Mouse (Mus musculus) inflammation-experienced regulatory T-cells, adult 6 months (primary cell): ENCODE measurements around the gene Cd2. TPM values are rescaled to one million over a fixed set of nuclear protein-coding genes. Genes with fewer than 3 reads are reported as not detected.

Source experiments
- ATAC-seq: one replicate; pipeline ENCODE4 v1.8.0; 2017
- polyA plus RNA-seq, 3 experiments: library from polyadenylated mRNA; unstranded; fragments of 100-300 nt; shearing (Covaris generic); gene quantifications; one replicate each; pipeline ENCODE4 v1.2.1; 2017

The Cd2 gene
- polyA plus RNA-seq, 3 experiments from 2014 or later, result 1,311 to 1,764 (median 1,493) TPM

DNA sequence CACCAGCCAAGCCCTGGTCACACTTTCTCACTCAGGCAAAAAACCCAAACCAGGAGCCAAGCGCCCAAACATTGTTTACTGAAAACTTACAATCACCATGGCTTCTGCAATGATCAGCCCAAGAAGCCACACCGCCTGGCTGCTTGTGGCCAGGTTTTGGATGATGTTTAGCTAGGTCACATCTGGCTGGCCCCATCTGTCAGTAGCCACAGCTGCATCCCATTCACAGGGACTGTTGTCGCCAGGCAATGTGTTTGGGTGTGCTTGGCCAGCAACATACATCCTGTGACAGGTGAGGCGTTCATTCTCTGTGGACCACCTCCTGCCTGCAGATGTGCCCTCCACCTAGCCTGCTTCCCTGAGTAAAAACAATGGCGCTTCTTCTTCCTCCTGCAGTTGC is 4.9 kb upstream of the Cd2 start:
- ATAC-seq, result no peak

DNA sequence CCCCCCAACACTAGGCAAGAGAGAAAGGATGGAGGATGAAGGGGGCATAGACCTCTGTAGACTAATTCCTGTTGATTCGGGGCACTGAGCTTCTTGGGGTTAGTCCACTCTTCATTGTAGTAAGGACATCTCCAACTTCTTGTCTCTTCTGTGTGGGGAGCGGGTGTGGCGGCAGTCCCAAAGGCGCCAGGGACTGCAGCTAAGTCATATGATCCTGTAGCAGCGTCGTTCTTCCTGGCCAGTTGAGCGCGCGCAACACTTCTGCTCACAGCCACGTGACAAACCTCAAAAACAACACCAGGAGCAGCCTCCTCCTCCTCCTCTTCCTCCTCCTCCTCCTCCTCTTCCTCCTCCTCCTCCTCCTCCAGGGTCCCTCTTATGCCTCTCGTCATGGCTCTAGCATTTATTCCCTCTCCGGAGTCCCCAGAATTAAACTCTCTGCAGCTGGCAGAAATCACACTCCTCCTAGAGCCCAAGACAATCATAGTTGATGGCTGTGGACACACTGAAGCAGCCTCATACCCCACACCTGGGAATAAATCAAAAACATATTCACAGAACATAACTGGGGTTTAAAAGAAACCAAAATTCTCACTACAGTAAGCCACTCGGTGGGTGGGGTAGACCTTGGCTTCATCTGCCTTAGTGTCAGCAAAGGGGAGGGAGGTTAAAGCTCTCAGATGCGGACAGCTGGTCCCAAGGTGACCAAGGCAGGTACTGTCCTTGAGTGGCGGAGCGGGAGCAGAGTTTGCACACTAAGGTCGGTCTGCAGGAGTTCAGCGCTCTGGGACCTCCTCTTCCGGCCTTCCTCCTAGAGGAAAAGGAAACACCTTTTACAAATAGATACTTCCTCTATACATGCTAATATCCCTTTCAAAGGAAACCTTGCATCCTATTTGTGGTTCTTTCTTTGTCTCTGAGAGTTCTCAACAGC is 3.1 kb upstream of the Cd2 start:
- peak; percentile 9 for ATAC-seq

DNA sequence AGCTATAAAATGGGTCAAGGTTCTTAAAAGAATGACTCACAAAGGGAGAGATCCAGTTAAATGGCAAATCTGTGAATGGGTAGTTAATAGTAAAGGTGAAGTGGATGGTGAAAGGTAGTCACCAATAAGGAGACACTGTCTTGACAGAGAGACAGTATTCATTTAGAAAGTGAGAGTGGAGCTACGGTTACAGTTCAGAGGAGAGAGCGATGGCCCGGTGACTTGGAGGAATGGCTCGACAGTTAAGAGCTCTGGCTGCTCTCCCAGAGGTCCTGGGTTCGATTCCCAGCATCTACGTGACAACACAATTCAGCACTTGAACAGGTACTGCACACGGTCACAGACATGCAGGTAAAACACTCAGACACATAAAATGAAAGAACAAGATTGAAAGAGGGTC is 2.3 kb upstream of the Cd2 start:
- ATAC-seq, result no peak

DNA sequence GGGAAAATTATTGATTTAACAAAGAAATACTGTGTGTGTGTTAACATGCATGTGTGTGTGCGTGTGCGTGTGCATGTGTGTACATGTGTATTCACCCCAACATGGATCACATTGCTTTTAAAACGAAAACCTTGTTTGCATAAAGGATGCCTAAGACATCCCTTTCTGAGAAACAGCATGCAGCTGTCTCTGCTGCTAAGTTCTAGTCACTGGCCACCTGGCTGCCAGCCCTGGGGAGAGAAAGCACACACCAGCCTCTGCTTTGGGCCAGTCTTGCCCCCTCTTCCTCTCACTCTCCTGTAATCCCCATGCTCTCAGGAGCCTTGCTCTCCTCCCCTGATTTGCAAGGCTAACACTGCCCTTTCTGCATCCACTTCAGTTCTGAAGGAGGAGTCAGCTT is 1.7 kb upstream of the Cd2 start:
- ATAC-seq, result no peak

DNA sequence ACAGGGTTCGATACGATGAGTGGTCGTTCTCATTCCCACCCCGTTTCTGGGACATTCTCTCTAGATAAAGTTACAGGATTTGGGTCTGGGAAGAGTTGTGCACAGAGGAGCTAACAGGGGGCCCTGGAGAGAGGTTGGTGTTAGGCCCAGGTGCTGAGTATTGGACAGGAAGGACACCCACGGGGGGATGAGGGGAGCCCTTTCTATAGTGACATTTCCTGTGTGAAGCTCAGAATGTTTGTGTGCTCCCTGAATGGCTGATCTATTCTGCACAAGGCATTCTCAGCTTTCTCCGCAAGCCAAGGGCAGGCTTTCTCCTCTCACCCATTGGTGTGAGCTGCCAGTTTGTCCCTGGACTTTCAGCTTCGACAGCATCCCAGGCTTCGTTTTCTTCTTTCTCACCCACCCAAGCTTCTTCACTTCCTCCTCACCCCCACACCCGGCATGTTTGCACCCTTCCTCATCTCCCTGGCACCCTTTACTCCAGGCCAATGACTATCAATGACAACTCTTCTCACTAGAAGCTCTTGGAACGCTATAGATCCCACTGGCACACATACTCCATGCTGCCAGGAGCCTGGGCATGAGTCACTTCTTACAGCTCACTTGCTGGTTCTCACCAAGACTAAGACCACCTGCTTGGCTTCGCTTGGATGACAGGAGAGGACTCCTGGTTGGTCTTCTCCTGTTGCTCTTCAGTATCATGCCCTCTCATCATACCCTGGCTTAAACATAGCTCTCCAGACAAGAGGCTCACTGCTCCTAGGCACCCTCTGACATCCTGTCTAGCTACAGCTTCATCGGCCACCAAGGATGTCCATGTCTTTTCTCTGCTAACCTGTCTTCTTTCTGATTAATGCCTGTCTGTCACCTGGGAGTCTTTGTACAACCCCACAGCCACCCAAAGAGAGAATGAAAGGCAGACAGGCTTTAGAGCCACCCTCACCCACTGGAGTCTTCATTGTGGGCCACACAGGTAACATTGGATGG is 1.1 kb downstream of the Cd2 start:
- peak; percentile 39 for ATAC-seq

DNA sequence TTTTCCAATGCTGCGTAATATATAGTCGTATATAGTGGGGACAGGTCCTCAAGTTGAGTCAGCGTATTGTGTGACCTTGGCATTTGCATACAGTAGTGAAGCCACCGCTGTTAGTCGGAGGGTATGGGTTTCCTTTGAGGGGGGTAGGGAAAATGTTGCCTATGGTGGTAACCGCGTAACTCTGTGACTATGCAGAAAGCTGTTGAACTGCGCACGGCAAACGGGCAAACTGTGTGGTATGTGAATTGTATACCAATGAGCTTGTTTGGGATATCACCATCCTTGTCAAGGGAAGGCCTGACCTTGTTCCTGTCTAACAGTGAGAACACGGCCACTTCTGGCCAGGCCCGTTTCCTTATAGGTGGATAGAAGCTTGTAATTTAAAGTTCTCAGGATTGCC is 1.9 kb downstream of the Cd2 start:
- peak; percentile 16 for ATAC-seq

DNA sequence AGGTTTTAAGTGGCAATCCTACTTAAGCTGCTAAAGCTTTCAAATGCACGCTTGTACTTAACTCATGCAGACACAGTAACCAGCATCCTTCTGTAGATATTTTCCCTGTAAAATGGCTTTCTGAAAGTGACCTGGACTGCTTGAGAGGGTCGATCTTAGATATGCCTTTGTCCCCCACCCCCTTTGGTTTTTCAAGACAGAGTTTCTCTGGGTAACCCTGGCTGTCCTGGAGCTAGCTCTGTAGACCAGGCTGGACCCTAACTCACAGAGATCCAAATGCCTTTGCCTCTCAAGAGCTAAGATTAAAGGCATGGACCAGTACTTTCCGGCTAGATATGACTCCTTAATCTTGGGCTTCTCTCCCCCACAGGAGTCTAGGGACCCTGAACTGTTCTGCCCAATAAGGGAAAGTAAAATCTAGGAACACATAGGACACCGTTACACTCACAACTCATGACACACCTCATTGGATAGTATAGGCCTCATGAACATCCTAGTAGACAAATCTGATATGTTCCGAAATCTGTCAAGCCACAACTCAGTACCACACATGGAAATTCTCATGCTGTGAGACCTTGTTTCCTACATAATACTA is 2.6 kb downstream of the Cd2 start:
- no peak for ATAC-seq

DNA sequence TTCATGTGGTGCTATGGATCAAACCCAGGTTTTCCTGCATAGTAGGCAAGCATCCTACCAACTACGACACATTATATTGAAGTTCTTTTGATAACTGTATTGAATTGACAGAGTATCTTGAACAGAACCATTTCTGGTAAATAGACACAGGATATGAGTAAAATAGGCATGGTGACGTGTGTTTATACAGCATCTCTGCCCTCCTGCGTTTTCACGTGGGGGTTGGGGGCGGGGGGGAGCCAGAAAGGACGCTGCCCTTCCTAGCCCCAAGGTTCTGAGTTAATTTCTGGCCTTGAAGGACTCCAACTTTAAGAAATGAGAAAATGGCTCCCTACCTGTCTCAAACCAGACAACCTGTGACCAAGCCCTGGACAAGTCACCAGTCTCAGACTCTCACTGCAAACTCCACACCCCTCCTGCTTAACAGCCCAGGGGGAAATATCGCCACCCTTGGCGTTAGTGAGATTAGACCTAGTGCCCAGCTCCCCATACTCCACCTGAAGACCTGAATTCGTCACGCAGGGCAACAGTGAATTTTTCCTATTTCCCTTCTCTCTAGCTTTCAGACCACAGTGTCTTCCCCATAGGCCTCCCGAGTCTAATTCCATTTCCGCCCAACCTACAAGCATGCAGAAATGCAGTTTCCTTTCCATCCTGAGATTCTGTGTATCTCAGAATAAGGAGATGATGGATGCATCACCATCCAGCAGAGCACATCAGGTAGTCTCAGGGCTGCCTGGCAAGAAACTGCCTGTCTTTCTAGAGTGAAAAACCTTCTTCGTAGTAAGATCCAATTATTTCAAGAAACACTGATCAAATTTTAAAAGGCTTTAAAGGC is 3.7 kb downstream of the Cd2 start:
- peak; percentile 40 for ATAC-seq

DNA sequence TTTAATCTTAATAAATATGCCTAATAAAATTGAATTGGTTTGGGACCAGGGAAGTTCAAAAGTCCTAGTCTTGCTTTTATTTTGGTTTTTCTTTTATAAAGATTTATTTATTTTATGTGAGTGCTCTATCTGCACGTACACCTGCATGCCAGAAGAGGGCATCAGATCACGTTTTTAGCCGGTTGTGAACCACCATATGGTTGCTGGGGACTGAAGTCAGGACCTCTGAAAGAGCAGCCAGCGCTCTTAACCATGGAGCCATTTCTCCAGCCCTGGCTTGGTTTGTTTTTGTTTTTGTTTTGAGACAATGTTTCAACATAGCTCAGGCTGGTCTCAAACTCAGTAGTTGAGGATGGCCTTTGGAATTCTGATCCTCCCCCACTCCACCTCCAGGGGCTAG is 4.3 kb downstream of the Cd2 start:
- no peak for ATAC-seq

DNA sequence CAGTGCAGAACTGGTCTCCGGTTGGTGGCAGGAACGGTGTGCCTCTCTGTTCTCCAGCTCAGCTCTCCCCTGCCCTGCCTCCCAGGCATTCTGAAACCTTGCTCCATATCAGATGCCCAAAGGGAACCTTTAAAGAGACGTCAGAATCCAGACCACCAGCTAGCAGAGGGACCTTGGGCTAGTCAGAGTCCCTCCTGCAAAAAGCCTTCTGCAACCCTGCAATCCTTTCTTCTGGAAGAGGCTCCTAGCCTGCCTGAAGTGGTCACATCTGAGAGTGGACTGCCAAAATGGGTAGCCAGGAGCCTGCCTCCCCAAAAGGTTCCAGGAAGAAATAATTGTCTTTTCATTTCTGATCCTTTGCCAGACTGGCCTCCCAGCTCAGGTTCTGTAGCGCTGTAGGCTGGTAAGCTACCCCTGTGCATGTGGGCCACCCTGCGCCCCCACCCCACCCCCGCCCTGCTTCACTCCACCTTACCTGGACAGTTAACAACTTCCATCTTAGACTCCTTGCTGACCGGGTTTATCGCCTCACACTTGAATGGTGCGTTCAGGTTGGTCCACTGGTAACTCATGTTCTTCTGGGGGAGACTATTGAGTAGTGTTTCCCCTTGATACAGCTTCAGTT is 5.1 kb downstream of the Cd2 start:
- no peak for ATAC-seq

DNA sequence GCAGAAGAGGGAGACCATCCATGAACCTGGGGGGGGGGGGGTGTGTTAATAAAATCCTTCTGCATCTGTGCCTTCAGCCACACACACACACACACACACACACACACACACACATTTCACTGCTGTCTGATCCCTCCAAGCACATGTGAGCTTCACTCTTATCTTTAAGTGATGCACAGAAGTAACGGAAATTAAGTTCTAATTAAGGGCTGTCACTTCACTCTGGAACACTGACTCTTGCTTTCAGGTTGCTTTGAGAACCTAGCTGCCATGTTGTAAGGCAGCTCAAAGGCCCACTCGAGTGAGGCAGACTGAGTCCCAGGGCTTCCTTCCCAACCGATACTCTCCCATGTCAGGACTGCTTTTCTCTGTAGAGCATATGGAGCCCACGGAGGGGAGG is 5.9 kb downstream of the Cd2 start:
- no peak for ATAC-seq

DNA sequence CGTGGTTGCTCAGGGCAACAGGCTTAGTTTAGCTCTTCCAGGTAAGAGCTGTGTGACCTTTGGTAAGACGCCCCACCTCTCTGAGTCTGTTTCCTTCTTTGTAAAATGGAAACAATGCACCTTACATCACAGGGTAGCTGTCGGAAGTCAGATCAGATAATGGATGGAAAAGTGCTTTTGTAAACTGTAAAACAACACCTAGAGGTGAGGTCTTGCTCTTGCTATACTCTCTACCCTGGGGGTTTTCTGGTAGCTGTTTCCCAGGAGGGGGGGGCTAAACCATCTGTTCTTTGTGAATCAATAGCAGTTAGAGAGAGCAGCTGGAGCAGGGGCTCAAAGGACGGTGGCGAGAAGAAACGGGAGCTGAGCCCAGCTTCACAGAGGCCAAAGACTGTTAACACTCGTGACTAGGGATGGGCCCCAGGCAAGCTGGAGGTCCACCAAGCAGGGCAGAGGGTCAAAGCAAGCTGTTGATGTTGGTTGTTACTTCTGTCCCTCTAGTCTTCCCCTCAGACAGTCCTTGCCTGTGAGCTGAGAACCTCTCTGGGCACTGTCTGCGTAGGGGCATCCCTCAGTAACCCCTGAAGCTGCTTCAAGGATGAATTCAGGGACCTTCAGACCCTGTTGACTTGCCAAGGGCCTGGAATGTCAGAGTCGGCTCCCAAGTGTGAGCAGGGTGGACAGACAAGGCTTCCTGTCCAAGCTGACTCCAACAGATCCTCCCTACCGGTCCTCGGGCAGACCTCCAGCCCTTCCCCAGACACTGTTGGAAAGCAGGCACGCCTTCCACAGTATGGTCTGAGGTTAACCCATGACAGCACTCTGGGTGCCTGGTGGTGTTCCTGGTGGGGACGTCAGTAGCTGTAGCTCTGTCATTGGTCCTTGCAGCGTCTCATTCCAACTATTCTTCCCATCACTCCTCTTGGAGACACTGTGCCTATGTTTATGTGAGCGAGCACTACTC is 7.1 kb downstream of the Cd2 start:
- ATAC-seq, result peak; percentile 72

DNA sequence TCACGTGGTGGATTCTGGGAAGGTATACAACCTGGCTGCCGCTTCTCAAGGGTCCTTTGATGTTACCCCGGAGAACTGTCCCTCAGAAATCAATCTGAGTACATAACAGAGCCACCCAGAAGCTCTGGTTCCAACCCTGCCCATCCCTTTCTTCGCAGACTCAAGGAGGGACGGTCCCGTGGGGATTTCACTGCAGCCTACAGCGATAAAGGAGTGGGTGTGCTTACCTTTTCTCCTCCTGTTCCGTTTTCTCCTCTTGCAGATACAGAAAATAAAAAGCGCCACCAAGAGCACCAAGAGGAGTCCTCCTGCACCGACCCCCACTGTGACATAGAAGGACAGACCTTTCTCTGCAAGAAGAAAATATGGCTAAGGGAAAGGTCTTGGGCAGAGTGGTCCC is 8.2 kb downstream of the Cd2 start:
- peak; percentile 14 for ATAC-seq

DNA sequence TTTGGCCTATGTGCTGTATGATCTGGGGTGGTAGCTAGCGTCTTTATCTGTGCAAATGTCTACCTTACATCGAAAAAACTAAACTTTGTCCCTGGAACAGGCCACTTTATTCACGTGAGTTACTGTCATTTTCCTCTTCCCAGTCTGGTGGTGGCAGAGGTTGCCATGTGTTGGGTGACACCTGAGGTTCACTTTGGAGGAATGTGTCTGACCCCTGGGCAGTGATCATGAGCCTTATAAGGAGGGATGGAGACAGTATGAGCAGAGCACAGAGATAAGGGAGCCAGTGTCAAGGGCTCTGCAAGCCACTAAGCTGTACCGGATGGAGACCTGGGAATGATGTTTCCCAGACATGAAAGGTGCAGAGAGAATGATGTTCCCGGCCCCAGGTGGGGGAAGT is 9.3 kb downstream of the Cd2 start:
- no peak for ATAC-seq

DNA sequence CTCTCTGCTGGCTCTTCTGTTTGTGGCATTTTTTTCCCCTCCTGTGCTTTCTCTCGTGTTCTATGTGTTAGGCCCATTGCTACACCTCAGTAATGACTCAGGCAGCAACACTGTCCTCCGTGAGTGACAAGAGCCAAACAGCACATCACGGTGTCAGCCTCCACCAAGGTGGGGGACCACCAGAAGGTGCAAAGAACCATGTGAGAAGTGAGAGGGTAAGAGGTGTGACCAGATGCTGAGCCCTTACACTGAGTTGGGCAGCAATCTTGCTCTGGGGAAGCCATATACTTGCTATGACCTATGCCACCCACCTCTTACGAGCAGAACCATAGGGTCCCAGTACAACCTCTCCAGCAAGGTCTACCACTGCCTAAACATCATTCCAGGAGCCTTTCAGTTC is 9.9 kb downstream of the Cd2 start:
- ATAC-seq, result no peak

DNA sequence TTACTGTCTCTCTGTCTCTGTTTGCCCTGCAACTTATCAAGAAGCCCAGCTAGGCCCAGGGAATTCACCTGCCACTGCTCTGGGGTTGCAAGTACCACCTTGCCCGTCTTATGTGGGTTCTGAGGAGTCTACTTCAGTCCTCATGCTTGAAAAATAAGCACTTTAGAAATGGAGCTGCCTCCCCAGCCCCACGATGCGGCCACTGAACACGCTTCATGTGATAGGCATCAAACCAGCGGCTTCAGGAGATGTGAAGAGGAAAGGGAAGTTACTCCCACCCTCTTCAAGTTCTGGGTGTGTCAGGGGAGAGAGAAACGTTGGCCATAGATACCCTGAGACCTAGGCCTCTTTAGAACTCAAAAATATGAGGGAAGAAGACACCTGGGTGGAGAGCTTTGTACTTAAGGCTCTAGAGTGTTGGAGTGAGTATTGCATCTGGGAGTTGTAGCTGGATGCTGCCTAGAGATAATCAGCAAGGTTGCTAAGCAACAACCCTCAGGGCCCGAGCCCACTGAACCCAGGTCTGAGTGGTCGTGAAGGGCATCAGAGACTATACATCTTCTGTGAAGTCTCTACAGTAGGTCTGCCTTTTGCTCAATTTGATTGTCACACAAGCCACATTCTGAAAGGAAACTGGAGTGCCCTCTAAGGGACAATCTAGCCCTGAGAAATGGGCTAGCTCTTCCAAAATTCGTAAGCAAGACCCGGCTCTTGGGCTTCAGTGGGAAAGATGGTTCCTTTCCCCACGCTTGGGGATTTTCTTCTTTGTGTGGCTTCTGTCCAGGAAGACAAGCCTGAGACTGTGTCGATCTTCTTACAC is 11.0 kb downstream of the Cd2 start:
- no peak for ATAC-seq

DNA sequence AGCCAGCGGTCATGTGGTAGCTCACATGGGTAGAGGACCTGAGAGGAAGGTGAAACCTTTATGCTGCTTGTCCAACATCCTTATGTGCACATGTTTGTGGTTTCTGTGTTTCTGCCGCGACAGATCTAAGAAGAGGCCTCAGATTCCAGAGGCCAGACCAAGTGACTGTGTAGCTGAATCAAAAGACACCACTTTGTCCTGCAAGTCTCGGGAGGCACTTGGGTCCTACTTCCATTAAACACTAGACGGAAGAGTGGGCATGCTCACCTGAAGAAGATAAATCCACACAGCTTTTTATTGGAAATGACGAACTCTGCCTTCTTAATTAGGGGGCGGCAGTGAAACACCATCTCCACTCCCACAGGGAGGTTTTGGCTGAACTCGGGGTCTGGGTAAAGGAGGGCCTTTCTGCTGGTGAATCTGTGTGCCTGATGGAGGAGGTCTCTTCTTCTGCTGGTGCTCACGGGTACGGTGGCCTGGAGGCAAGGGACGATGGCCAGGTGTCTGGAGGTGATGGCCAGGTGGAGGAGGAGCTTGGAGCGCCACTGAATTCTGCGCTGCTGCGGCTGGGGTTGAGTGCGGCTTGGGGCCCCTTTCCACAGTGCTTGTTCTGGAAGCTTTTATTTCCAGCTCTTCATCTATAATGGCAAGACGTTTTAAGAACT is 12.0 kb downstream of the Cd2 start:
- no peak for ATAC-seq

DNA sequence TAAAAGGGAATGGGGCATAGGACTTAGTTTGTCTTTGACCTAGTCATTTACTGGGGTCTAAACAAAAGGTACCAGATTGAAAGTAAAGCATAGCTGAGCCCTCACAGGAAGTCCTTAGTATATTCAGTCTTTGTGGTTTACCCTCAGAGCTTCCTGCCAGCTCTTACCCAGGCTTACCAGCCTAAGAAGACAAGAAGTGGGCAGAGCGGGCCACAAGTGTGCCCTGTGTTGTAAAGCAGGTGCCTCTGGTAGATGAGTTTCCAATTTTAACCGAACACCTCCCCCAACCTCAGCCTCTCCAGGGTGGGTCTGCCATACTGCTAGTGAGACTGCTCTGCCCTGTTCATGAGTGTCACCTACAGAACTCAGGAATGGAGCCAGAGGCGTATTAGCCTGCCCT is 12.9 kb downstream of the Cd2 start:
- ATAC-seq, result peak; percentile 81
